Mouse (Mus musculus) duodenum, adult 2 months (tissue): ENCODE measurements around the gene Olfr654. TPM values are rescaled to one million over a fixed set of nuclear protein-coding genes. Genes with fewer than 3 reads are reported as not detected.

Experiments
- polyA plus RNA-seq: library from polyadenylated mRNA; depleted of rRNA; stranded (reverse); fragments of >200 nt; gene quantifications from 2 replicates; pipeline ENCODE4 v1.2.3, GENCODE M21; 2012; ENCODE audit warnings: low replicate concordance; rRNA removed

The Olfr654 gene
- polyA plus RNA-seq = not detected in 2 replicates

GRCm38 (mm10) chr7:104586725-104587124 lies at the start of gene Olfr654:
Olfr654 (plus strand) TSS chr7:104587025.

GRCm38 (mm10) chr7:104549833-104550232 lies 37.0 kb upstream of the Olfr654 start, which contains the start of gene Olfr651:
Olfr651 (plus strand) TSS chr7:104550133.

GRCm38 (mm10) chr7:104560601-104561000 lies 26.2 kb upstream of the Olfr654 start, which contains the start of gene Olfr652:
Olfr652 (plus strand) TSS chr7:104560901.

GRCm38 (mm10) chr7:104577014-104577413 lies 9.8 kb upstream of the Olfr654 start, which contains the start of gene Olfr653:
Olfr653 (plus strand) TSS chr7:104577314.

GRCm38 (mm10) chr7:104601679-104602078 lies 14.9 kb downstream of the Olfr654 start, which contains the start of gene Olfr655:
Olfr655 (minus strand) TSS chr7:104601779.

GRCm38 (mm10) chr7:104613655-104614054 lies 26.8 kb downstream of the Olfr654 start, which contains the start of gene Olfr656:
Olfr656 (plus strand) TSS chr7:104613955.

GRCm38 (mm10) chr7:104624494-104624893 lies 37.7 kb downstream of the Olfr654 start, which contains the start of gene Olfr657:
Olfr657 (plus strand) TSS chr7:104624794.

Other genes with a start within 250 kb of the Olfr654 start
- gene Trim12c, start 233.7 kb upstream of the Olfr654 start, polyA plus RNA-seq = 0.91 and 1.3 TPM in 2 replicates
- 0.05 TPM in 1 of 2 replicates, not detected in the other for gene Trim30b, start 217.1 kb upstream of the Olfr654 start, polyA plus RNA-seq
- not detected in 2 replicates for gene Trim30c, start 186.2 kb upstream of the Olfr654 start, polyA plus RNA-seq
- gene Trim30a, start 121.8 kb upstream of the Olfr654 start, polyA plus RNA-seq = 0.40 and 0.83 TPM in 2 replicates
- 2.6 TPM in 2 replicates for gene Trim30d, start 79.2 kb upstream of the Olfr654 start, polyA plus RNA-seq
- gene Olfr651, start 36.9 kb upstream of the Olfr654 start, polyA plus RNA-seq = not detected in 2 replicates
- not detected in 2 replicates for gene Olfr652, start 26.1 kb upstream of the Olfr654 start, polyA plus RNA-seq
- gene Olfr653, start 9.7 kb upstream of the Olfr654 start, polyA plus RNA-seq = not detected in 2 replicates
- not detected in 2 replicates for gene Olfr655, start 14.8 kb downstream of the Olfr654 start, polyA plus RNA-seq
- not detected in 2 replicates for gene Olfr656, start 26.9 kb downstream of the Olfr654 start, polyA plus RNA-seq
- gene Olfr657, start 37.8 kb downstream of the Olfr654 start, polyA plus RNA-seq = not detected in 2 replicates
- 0.11 TPM in 1 of 2 replicates, not detected in the other for gene Olfr658, start 60.3 kb downstream of the Olfr654 start, polyA plus RNA-seq
- not detected in 2 replicates for gene Olfr659, start 79.7 kb downstream of the Olfr654 start, polyA plus RNA-seq
- not detected in 2 replicates for gene Olfr661, start 99.5 kb downstream of the Olfr654 start, polyA plus RNA-seq
- gene Usp17le, start 190.4 kb downstream of the Olfr654 start, polyA plus RNA-seq = not detected in 2 replicates